Mouse (Mus musculus): ENCODE data around the gene March10.

- no peak for TF ChIP-seq POLR2A (IDR thresholded peaks at IDR 0.05; ENCODE audit: insufficient read depth, low read length)
- TF ChIP-seq CTCF (IDR thresholded peaks at IDR 0.05; ENCODE audit: low read depth, low read length) = no peak
- TF ChIP-seq EP300 (IDR thresholded peaks at IDR 0.05; ENCODE audit: insufficient read depth, low read depth, low read length) = no peak
Measured at GRCm38 (mm10) chr11:105349780-105350324, 106.7 kb downstream of the March10 start.

Measured in ES-Bruce4 (cell line).